Mouse (Mus musculus) urinary bladder, postnatal 4 days (tissue): ENCODE measurements around the gene Ank3.
"Not testable (repeated sequence)": the region's sequence is repeated elsewhere in the genome, so short reads cannot be mapped to it uniquely, and the experiment has no call there.

ENCODE experiments used
- DNase-seq, 2 experiments: peaks; one replicate each; pipeline ENCODE4 v3.0.0; 2021 to 2022; ENCODE audit warnings: low spot score in 2 of 2

The Ank3 gene

DNA sequence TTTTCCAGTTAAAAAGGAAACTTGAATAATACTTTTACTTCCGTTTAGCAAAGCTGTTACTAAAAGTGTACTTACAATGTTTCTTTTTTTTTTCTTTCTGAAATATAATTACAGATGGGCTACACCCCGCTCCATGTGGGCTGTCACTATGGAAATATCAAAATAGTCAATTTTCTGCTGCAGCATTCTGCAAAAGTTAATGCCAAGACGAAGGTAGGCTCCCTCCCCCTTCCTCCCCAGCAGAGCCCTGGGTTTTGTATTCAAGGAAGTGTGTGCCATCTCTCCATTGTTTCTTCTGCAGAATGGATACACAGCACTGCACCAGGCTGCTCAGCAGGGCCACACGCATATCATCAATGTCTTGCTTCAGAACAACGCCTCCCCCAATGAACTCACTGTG, 499.4 kb downstream of the Ank3 start:
- no peak for DNase-seq

DNA sequence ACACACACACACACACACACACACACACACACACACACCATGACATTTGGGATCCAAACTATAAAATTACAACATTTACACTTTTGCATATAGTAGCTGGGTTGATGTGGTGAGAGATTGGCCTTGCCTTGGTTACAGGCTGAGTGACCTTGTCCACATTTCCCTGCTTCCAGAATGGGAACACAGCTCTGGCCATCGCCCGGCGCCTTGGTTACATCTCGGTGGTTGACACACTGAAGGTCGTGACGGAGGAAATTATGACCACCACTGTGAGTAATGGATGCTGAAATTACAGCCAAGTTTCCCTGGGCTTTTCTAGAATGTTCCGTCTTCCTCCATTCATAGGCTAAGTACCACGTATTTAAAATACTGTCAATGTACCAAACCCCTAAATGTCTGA, 500.2 kb downstream of the Ank3 start:
- no peak for DNase-seq

DNA sequence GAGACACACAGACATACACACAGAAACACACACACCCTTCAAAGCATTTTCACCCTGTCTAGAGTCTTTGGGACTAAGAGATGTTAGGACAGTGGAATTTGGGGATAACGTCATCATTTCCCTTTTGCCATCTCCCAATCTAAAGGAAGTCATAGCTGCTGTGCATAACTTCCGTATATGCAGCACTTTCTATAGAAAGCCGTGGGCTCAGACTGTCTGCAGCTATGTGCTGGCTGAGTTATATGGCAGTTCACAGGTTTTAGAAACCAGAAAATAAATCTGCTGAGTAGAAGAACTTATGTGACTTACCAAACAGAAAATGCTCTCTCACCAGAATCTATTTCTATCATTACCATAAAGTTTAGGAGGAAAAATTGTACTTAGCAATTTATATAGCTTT, 501.2 kb downstream of the Ank3 start:
- DNase-seq, result no peak

DNA sequence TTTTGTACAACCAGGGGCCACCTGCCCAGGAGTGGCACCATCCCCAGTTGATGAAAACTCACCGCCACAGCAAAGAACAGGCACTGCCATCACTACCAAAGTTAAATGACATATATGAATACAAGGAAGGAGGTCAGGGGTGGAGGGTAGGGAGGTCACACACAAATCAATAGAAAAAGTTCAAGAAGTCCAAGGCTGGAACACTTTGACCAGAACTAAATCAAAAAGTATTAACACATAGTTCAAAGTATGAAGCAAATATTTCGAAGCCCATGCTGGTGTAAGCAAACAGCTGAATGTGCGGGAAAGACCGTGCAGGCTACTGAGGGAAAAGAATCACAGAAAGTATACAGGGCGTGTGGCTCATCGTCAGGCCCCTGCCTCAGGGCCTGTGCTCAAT, 503.5 kb downstream of the Ank3 start:
- DNase-seq, result no peak

DNA sequence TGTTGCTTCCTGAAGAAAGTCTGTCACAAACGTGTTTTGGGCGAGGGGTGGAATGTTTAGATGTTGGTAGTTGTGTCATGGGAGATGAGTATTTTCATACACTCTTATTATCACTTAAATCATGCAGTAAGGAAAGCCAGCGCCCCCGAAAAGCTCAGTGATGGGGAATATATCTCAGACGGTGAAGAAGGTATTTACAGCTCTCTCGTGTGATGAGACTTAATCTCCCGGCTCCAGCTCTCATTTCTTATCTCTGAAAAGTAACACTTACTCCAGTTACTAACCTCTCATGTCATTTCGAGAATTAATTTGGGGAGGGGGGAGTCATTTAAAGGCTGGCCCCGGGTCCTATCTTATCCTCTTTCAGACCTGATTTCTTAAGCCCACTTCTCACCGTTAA, 505.7 kb downstream of the Ank3 start:
- no peak for DNase-seq

DNA sequence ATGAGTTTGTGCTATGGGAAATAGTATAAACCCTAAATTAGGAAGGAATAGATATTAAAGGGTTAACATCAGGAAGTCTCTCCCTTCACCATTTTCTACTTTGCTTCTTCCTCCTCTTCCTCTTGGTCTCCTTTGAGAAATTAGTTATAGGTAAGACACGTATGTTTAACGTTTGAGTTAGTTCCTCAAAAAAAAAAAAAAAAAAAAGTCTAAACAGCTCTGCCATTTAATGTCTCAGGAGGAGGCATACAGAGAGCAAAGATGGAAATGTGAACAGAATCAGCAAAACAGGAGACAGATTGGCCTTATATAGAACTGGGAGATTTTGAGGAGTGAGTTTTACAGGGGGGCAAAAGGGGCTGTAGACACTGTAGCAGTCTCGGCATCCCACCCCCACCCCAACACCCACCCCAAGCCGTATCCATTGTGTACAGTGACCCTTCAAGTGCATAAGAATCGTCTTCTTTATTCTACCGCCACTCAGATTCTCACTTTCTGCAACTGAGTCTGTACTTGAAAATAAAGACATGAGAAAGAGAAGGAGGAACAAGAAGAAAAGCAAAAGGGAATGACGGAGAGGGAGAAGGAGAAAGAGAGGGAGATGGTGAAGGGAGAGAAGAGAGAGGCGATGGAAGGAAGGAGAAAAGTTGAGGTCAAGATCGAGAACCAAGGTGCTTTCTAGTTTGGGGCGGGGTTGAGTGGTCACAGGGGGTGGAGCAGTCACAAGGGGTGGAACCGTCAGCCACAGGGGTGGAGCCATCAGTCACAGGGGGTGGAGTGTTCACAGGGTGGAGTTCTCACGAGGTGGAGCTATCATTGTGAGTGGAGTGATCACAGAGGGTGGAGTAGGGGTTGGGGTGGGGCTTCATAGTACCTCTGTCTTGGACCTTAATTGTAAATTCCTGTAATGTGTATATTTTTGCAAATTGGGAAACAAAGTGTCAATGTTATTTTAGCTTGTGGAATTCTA, 509.5 kb downstream of the Ank3 start:
- DNase-seq, result no peak

DNA sequence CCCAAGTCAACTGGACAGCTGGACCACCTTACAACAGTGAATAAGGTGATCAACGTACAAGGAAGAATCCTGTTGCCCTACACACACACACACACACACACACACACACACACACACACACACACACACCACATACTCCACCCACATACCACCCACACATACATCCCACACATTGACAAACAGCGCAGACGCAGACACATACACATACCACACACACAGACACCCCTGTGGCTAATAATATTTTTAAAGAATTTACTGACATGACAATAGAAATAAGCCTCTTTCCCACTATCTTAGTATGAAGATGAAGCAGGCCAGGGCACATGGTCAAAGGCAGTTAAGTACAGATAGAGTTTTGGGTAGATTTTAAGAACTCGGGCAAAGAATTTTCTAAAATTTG, 511.3 kb downstream of the Ank3 start:
- no peak for DNase-seq

DNA sequence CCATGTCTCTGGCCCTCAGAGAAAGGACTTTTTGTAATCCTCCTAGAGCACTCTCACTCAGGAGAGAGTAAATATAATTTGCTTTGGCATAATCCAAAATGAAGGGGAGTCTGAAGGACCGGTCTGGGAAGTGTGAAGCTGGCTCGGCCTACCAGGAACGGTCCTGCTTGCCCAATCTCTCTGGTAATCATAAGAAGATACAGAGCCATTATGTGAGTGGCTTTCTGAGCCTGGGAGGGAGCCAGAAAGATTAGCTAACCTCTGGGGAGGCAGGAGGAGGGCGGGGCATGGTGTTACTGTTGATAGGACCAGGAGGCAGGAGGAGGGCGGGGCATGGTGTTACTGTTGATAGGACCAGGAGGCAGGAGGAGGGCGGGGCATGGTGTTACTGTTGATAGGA, 511.7 kb downstream of the Ank3 start:
- not testable (repeated sequence) for DNase-seq

DNA sequence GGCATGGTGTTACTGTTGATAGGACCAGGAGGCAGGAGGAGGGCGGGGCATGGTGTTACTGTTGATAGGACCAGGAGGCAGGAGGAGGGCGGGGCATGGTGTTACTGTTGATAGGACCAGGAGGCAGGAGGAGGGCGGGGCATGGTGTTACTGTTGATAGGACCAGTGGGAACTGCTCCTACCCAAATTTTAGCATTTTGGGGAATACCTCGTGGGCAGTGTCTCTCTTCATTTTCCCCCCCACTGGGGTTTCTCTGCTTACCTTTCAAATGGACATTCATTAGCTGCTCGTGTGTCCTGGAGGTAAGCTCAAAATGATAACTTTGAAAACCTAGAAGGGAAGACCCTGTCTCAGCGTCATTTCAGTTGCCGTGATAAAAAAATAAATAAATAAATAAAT, 512.2 kb downstream of the Ank3 start:
- DNase-seq, result not testable (repeated sequence)

DNA sequence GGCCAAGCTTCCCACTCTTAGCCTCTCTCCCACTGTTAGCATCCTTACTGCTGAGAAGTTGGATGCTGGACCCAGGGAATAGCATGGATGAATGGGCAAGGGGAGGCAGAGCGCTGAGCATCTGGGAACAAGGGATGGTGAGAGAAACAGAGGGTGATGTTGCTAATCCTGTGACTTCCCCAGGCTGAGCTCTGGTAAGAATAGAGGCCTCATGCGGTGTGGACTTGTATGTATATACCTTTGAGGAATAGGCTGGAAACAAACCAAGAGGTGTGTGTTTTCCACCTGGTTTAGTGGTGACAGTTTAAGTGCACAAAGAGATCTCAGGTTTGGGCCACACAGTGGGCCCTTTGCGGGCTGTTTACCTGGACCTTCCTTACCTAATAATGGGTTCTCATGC, 517.0 kb downstream of the Ank3 start:
- DNase-seq, result no peak

DNA sequence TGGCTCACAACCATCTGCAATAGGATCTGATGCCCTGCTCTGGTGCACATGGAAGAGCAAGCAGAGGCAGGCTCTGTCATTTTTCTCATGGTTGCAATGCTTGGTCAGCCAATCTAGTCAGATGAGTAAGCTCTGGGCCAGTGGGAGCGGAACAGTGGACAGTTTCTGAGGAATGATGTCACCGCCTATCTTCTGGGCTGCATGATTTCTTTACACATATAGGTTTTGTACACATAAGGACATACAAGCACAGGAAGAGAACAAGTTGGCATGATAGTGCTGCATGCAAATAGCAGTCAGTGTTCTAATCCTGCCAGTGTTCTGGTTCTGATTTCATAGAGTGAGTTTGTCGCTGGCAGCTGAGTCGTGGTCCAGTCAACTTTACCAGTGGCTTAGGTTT, 517.6 kb downstream of the Ank3 start:
- DNase-seq, result no peak

DNA sequence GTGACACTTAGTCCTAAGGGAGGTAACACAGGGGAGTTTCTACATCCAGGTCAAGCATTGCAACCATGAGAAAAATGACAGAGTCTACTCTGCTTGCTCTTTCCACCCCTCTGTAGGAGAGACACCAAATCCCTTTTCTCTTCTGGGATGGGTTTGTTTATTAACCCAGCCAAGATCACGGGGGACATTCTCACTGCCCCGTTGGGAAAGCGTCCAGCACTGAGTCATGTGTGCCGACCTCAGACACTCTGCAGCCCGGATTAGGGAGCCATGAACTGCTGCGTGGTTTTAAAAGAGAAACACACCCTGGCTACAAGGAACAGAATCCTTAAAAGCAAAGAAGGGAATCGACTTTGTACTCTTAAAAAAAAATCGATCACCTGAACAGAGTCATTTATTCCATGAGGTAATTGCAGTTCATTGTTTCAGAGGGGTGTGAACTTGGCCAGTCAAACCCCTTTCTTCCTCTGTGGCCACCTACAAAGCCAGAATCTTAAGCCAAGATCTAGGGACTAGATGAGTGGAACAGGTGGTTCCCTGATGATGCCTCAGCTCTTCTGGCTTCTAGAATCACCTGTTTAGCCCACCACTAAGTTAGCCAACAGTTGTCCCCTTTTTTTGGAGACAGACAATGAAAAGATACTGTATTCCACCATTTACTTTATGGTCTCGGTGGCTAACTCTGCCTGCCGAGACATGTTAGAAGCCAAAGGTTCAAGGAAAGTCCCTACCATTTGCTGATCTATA, 518.3 kb downstream of the Ank3 start:
- no peak for DNase-seq

DNA sequence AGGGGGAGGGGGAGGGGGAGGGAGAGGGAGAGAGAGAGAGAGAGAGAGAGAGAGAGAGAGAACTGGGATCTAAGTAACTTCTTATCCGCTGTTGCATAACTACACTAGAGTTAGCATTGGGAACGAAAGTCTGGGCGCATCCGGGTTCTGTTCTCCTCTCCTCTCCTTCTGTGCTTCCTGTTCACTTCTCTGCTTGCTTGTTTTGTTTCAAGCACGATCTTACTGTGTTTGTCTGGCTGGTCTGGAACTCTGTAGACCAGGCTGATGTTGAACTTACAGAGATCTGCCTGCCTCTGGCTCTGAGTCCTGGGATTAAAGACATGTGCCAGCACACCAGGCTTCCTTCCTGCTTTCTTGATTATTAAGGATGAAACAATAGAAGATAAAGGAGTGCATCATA, 519.1 kb downstream of the Ank3 start:
- no peak for DNase-seq

DNA sequence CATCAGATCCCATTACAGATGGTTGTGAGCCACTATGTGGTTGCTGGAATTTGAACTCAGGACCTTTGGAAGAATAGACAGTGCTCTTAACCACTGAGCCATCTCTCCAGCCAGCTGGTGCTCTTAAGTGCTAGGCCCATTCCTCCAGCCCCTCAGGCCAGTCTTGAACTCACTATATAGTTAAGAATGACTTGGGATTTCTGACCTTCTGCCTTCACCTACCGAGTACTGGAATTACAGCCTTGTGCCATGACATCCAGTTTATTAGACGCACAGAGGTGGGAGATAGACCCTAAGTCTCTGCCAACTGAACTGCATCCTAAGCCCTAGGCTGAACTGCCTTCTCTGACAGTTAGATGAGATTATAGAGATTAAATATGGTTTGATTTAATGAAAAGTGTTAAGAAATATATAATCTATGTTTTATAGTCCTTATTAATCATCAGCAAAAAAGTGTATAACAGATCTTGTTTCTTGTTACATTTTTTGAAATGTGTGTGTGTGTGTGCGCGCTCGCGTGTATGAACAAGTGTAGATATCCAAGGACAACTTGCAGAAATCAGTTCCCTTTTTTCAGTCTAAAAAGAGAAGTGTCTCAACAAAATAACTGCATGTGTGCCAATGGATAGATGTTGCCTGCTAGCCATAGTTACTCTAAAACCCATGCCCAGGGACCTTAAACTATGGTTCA, 520.0 kb downstream of the Ank3 start:
- DNase-seq, result no peak

DNA sequence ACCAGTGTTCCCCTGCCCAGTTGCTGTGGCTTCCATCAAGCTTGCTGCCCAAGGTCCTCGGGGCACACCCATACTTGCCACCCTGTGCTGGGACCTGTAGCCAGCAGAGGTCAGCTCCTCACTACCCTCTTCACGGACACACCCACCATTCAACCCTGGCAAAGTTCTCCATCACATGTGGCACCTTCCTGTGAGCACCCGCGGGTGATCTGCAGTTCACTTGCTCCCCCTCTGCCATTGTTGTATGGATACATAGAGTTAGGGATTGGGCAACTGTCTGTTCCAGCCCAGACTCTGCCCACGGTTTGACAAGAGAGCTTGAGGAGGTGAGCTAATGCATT, 520.5 kb downstream of the Ank3 start:
- no peak for DNase-seq

DNA sequence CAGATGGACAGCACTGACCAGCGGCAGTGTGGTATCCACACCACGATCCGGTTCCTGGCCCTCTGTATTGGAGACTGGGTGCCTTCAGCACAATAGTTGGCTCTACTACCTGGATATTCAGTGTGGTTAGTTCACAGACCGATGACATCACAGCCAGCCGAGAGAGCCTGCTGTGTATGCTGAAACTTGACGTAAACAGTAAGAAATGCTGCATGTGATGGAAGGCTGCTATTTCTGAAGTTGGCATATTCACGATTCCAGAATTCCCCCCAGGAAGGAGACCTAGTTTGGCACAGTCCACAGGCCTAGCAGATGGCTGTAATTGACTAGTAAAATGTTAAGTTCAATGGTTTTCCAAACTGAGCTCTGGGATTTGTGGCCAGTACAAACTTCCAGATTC, 521.2 kb downstream of the Ank3 start:
- no peak for DNase-seq

DNA sequence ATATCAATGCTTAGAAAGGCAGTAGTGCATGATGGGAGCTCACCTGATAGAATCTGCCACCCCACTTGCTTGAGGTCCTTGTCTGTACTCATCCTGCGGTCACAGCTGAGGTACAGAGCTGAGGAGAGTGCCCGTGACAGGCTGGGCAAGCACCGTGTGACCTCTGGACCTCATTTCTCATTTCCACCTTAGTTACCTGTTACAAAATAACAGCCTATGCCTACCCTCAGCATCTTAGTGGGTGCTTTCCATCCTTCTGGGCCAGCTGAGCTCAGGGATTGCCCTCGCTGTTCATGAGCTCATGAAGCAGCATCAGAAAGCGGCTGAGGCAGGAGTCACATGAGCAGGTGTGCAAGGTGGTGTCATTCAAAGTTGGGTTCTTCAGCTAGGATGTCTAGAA, 523.5 kb downstream of the Ank3 start:
- DNase-seq, result no peak

DNA sequence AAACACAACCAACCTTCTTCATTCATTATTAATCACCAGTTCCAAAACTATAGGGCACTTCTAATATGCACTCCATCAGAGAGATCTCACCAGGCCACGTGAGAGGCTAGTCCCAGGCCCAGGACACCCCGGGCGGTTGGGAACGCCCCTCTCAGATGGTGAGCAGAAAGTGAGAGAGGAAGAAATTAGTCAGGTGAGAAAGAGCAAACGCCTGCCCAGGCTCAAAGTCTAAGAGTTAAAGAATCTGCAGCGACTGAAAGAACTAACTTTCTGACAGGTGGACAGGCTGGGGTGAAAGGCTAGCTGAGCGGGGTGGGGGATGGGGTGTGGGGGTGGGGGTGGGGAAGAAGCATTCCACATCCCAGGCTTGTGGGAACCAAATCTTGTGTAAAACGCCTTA, 525.2 kb downstream of the Ank3 start:
- DNase-seq, result no peak

DNA sequence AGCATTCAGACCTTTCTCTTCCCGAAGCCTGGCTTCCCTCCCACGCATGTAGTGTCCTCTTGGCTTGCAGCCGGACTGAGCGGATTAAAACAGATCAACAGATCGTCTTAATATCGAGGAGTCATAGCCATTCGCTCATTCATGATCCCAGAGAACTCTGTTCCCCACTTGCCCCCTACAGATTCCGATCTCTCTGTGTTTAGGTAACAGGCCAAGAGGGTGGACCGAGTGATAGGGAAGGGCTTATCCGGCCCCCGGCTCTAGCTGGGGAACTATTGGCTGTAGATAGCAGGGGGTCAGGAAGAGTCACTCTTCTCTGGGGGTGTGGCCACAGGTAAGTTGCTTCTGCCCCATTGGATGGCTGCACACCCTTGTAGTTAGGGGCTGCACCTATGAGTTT, 525.7 kb downstream of the Ank3 start:
- DNase-seq, result peak in 1 of 2 experiments; percentile 37

DNA sequence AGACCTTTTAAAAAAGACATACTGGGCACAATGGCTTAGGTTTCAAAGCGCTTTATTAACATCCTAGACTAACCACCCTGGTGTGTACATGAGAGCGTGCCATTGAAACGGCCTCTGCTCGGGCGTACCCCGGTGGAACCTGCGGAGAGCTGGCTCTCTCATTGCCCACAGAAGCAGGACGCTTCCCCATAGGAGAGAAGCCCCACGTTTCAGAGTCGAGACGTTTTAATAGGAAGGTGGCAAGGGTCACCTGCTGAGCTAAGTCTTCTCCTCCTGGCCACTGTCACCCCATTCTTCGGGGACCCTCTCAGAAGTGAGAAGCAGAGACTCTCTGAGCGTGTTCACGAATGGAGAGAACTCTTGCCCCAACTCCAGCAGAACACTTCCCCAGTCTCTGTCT, 526.3 kb downstream of the Ank3 start:
- no peak for DNase-seq

DNA sequence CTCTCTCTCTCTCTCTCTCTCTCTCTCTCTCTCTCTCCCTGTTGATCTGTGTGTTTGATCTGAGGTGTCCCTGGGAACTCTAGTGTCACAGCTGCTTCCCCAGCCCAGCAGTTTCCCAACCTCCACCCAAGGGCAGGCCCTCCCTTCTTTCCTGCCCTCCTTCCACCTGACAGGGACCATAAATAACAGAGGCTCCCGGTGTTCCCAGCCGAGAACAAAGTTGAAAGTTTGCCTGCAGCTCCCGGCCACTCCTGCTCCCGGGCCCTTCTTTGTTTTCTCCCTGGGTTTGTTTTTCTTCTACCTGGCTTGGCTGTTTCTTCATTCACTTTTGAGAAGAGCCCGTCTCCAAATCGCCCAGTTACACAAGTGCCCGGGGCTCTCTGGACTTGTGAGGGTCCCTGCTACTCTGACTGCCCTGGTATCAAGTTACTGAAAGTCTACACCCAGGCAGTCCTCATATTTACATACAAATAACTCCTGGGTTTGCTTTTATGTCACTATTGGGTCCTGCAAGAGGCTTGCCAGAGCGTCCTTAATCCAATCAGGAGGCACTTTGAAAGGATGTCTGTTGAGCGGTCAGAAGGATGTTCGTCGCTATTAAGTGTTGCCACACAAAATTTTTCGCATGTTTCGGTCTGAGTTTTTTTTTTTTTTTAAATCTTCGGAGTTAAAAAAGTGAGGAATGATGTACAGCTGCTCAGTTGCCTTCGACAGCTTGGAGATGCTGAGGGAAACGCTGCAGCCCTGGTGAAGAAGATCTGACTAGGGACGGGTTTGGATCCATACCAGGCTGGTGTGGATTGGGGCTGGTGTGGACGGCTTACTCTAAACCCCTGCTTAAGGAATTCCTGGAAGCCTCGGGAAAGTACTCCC, 526.9 kb downstream of the Ank3 start:
- peak in 1 of 2 experiments; percentile 36 for DNase-seq
